Mouse (Mus musculus) stomach, embryonic 16.5 days (tissue): Measurements from ENCODE around the gene Lima1. TPM values are rescaled to one million over a fixed set of nuclear protein-coding genes. Genes with fewer than 3 reads are reported as not detected.
"Not testable (repeated sequence)": the region's sequence is repeated elsewhere in the genome, so short reads cannot be mapped to it uniquely, and the experiment has no call there.

Experiments
- ATAC-seq: fragments of 200-750 bp; cut with Nextera tagmentation; 2 replicates; pipeline ENCODE4 v1.8.0; 2017; ENCODE audit warnings: moderate number of reproducible peaks, moderate TSS enrichment; ENCODE audit not compliant: insufficient read depth, low FRiP score
- H3K27ac ChIP-seq: fragments of 300-500 bp; sonication (generic); 2 replicates; pipeline ENCODE4 v1.5.1; 2014; ENCODE audit warnings: low read length
- H3K27me3 ChIP-seq: fragments of 300-500 bp; sonication (generic); 2 replicates; pipeline ENCODE4 v1.6.1; 2014; ENCODE audit warnings: low read length, control low read depth, mixed read lengths; ENCODE audit not compliant: control insufficient read depth, insufficient read depth
- H3K36me3 ChIP-seq: fragments of 300-500 bp; sonication (generic); 2 replicates; pipeline ENCODE4 v1.6.1; 2014; ENCODE audit warnings: low read length; ENCODE audit not compliant: control insufficient read depth, insufficient read depth
- H3K4me1 ChIP-seq: fragments of 300-500 bp; sonication (generic); 2 replicates; pipeline ENCODE4 v1.6.1; 2014; ENCODE audit warnings: low read length, control low read depth, mixed read lengths; ENCODE audit not compliant: control insufficient read depth, insufficient read depth
- H3K4me2 ChIP-seq: fragments of 300-500 bp; sonication (generic); 2 replicates; pipeline ENCODE4 v1.6.1; 2014; ENCODE audit warnings: low read depth, low read length, mixed read lengths
- H3K4me3 ChIP-seq: fragments of 300-500 bp; sonication (generic); replicated peaks from 2 replicates; pipeline ENCODE4 v1.5.1; 2014; ENCODE audit warnings: mild to moderate bottlenecking, low read length
- H3K9ac ChIP-seq: fragments of 300-500 bp; sonication (generic); 2 replicates; pipeline ENCODE4 v1.6.1; 2014; ENCODE audit warnings: low read length
- H3K9me3 ChIP-seq: fragments of 300-500 bp; sonication (generic); replicated peaks from 2 replicates; pipeline ENCODE4 v1.6.1; 2016; ENCODE audit warnings: low read length, control low read depth; ENCODE audit not compliant: control insufficient read depth
- WGBS: fragments of 180-500 bp; shearing (Covaris S2); extraction: QIAGEN DNeasy Blood & Tissue Kit; methylation state at CpG from one replicate; pipeline ENCODE4 v1.1.7; 2014; 5-methylcytosine and 5-hydroxymethylcytosine counted together
- polyA plus RNA-seq: library from polyadenylated mRNA; unstranded; fragments of >200 nt; fragmentation: Nextera tagmentation; extraction: Ambion mirVana; gene quantifications from 2 replicates; pipeline ENCODE4 v1.2.1, GENCODE M21; 2015

The Lima1 gene
- polyA plus RNA-seq, 1 experiment from 2014 or later, result 89.4 TPM

GRCm38 (mm10) chr15:99904333-99904732 is 29.1 kb upstream of the Lima1 start:
- H3K9me3 ChIP-seq, result no peaks in the 10 kb centered on the region
- no peak overlapping the region for H3K4me3 ChIP-seq
- no peaks in the 10 kb centered on the region for H3K27me3 ChIP-seq
- no peaks in the 10 kb centered on the region for H3K36me3 ChIP-seq
- ATAC-seq, result peak; percentile 61; the same call in 1 of the 2 replicates
- H3K4me1 ChIP-seq, result no peaks in the 10 kb centered on the region
- H3K9ac ChIP-seq, result no peak overlapping the region
- H3K27ac ChIP-seq, result no peak overlapping the region
- H3K4me2 ChIP-seq, result no peak overlapping the region
- 7% methylated on average over 4 of the region's 4 CpGs for WGBS

GRCm38 (mm10) chr15:99903227-99903626 is 28.0 kb upstream of the Lima1 start:
- WGBS, result 75% methylated on average over 5 of the region's 5 CpGs
- no peaks in the 10 kb centered on the region for H3K9me3 ChIP-seq
- H3K4me2 ChIP-seq, result no peak overlapping the region
- H3K27ac ChIP-seq, result no peak overlapping the region
- H3K36me3 ChIP-seq, result no peaks in the 10 kb centered on the region
- H3K4me1 ChIP-seq, result no peaks in the 10 kb centered on the region
- no peak overlapping the region for H3K9ac ChIP-seq
- H3K27me3 ChIP-seq, result no peaks in the 10 kb centered on the region
- ATAC-seq, result no peak
- no peak overlapping the region for H3K4me3 ChIP-seq

DNA sequence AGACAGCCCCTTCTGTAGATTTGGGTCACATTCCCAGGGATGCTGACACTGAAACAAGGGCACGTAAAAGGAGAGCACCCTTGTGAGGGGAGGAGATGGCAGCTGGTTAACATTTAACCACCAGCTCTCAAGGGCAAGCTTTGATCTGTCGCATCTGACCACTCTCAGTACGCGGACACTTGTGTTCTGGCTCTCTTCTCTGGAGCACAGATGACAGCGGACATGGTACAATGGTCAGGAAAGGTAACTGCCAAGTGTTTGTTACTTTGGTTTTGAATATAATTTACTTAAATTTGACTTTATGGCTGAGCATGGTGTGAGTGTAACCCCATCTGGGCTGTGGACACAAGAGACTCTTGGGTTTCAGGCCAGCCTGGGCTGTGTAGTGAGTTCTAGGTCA is 27.5 kb upstream of the Lima1 start:
- H3K9ac ChIP-seq, result no peak overlapping the region
- H3K4me1 ChIP-seq, result no peaks in the 10 kb centered on the region
- H3K4me2 ChIP-seq, result no peak overlapping the region
- H3K27ac ChIP-seq, result no peak overlapping the region
- no peaks in the 10 kb centered on the region for H3K9me3 ChIP-seq
- H3K27me3 ChIP-seq, result no peaks in the 10 kb centered on the region
- ATAC-seq, result no peak
- WGBS, result 63% methylated on average over 5 of the region's 5 CpGs
- H3K4me3 ChIP-seq, result no peak overlapping the region
- H3K36me3 ChIP-seq, result no peaks in the 10 kb centered on the region

GRCm38 (mm10) chr15:99896621-99897020 is 21.4 kb upstream of the Lima1 start:
- H3K4me3 ChIP-seq, result no peak overlapping the region
- no peaks in the 10 kb centered on the region for H3K9me3 ChIP-seq
- H3K36me3 ChIP-seq, result no peaks in the 10 kb centered on the region
- H3K27me3 ChIP-seq, result no peaks in the 10 kb centered on the region
- ATAC-seq, result no peak
- H3K9ac ChIP-seq, result no peak overlapping the region
- H3K4me2 ChIP-seq, result no peak overlapping the region
- H3K4me1 ChIP-seq, result no peaks in the 10 kb centered on the region; the same call in 1 of the 2 replicates
- H3K27ac ChIP-seq, result no peak overlapping the region

DNA sequence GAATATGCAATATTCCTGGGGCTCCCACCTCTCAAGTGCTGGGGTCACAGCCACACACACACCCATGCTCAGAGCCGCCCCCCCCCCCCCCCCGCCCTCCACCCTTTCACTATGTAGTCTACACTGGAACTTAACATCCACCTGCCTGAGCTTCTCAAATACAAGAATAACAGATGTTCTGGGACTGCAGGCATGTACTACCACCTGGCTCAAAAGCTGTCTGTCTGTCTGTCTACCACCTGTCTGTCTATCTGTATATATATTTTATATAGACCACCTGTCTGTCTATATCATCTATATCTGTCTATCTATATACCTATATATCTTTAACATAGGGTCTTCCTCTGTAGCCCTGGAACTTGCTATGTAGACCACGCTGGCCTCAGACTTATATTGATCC is 16.1 kb upstream of the Lima1 start:
- H3K36me3 ChIP-seq, result no peaks in the 10 kb centered on the region
- peak overlapping the region; percentile 53; the same call in 1 of the 2 replicates for H3K4me2 ChIP-seq
- H3K4me3 ChIP-seq, result peak overlapping the region; percentile 27; the same call in 1 of the 2 replicates
- no peak for ATAC-seq
- no peaks in the 10 kb centered on the region for H3K9me3 ChIP-seq
- WGBS, result 69% methylated on average over 2 of the region's 3 CpGs
- H3K9ac ChIP-seq, result no peak overlapping the region
- H3K4me1 ChIP-seq, result peaks cover 3% of the 10 kb centered on the region
- no peaks in the 10 kb centered on the region for H3K27me3 ChIP-seq
- peak overlapping the region; percentile 90 for H3K27ac ChIP-seq

DNA sequence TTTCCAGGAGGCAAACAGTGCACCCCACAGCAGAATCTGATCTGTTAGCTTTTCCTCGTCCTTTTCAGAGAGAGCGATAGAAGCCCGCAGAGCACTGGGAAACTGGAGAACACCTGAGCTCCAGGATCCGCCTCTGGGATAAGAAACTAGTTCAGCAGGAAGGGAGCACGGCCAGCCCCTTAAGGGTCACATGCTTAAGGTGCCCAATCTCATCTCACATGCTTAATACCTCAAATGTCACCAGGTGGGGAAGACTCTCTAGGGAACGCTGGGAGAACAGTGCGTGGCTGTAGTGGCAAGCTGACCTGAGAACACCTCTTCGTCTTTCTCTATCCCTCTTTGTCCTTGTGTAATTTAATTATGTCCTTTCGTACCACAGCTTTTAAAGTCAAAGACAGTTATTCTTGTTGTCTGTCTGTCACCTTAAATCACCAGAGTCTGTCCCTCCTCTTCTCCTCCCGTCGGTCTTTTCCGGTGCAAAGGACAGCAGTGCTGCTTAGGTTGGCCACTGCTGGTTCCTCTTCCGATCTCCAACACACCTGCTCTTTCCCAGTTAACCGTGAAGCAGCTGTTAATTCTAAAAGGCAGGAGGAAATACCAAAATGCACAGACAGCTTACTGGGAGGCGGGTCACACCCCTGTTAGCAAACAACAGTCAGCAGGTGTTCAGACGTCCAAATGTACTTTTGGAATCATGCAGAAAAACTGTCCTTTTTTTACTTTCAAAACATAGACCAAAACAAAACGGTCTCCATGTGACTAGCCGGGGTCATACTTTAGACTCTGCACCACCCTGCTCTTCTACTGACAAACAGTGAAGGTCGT is 15.4 kb upstream of the Lima1 start:
- peak; percentile 91 for ATAC-seq
- Histone ChIP-seq H3K36me3 (no peaks in the 10 kb centered on the region), H3K4me1 (peaks cover 3% of the 10 kb centered on the region), H3K9ac (peak overlapping the region; percentile 53), H3K4me3 (peak overlapping the region; percentile 27), H3K4me2 (peak overlapping the region; percentile 53), H3K27ac (peak overlapping the region; percentile 90), H3K27me3 (no peaks in the 10 kb centered on the region), H3K9me3 (no peaks in the 10 kb centered on the region)
- 28% methylated on average over 19 of the region's 19 CpGs for WGBS

- WGBS, result 27% methylated on average over 8 of the region's 8 CpGs
- Histone ChIP-seq H3K36me3 (no peaks in the 10 kb centered on the region), H3K4me3 (no peak overlapping the region), H3K4me2 (no peak overlapping the region), H3K9me3 (no peaks in the 10 kb centered on the region), H3K27ac (0 out of 2 replicates have a peak overlapping the region, but pooled peaks have one; percentile 18), H3K27me3 (no peaks in the 10 kb centered on the region), H3K4me1 (peaks cover 3% of the 10 kb centered on the region), H3K9ac (no peak overlapping the region)
- no peak for ATAC-seq
These were observed 14.1 kb upstream of the Lima1 start for GRCm38 (mm10) chr15:99889275-99889874.

- H3K27me3 ChIP-seq, H3K4me1 ChIP-seq, H3K4me3 ChIP-seq, ATAC-seq, H3K9ac ChIP-seq, H3K4me2 ChIP-seq, H3K36me3 ChIP-seq, H3K9me3 ChIP-seq, H3K27ac ChIP-seq: not testable (repeated sequence)
- WGBS, result 96% methylated on average over 2 of the region's 2 CpGs
These were observed 11.9 kb upstream of the Lima1 start for GRCm38 (mm10) chr15:99887130-99887529.

DNA sequence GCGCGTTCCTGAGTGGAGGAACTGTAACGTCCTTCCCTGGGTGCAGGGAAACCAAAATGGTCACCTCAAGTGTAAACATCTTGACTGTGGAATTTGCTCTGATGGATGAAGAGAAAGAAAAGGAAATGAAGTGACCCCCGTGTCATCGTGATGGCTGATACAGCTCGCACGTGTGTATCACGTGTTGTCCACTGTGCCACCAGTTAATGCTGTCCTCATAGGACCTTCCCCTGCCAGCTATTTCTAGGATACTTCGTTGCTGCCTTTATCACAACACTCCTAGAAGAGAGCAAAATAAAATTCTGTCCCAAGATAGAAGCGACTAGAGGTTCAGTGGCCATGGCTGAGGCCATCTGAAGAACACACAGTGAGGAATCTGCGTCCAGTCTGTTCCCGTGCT is 8.8 kb upstream of the Lima1 start:
- H3K9me3 ChIP-seq, result no peaks in the 10 kb centered on the region
- H3K36me3 ChIP-seq, result no peaks in the 10 kb centered on the region
- no peak overlapping the region for H3K4me3 ChIP-seq
- no peak for ATAC-seq
- no peak overlapping the region for H3K27ac ChIP-seq
- no peak overlapping the region for H3K9ac ChIP-seq
- WGBS, result 62% methylated on average over 12 of the region's 12 CpGs
- H3K4me2 ChIP-seq, result no peak overlapping the region
- H3K4me1 ChIP-seq, result no peaks in the 10 kb centered on the region
- H3K27me3 ChIP-seq, result no peaks in the 10 kb centered on the region
